Mouse (Mus musculus) kidney, adult 18-20 months (tissue): ENCODE measurements around the gene 2310057M21Rik.

Experiments used
- DNase-seq: peaks from one replicate; pipeline ENCODE4 v3.0.0; 2021

The 2310057M21Rik gene

DNA sequence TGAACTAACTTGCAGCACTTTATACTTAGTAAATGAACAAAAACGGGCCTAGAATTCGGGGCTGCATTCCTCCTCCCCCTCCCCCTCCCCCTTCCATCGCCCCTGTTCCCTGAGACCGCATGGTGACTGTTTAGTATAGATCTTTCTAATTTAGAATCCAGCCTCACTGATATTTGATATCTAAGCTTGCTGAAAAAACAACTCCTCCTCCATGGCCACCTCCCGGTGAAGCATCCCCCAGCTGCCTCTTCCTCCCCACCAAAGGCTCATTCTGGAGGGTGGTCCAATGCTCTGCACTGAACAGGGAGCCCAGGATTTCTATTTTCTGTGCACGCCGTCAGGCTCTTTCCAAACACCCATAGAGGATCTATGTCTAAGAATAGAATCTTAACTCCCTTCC is 44.2 kb downstream of the 2310057M21Rik start:
- no peak for DNase-seq

DNA sequence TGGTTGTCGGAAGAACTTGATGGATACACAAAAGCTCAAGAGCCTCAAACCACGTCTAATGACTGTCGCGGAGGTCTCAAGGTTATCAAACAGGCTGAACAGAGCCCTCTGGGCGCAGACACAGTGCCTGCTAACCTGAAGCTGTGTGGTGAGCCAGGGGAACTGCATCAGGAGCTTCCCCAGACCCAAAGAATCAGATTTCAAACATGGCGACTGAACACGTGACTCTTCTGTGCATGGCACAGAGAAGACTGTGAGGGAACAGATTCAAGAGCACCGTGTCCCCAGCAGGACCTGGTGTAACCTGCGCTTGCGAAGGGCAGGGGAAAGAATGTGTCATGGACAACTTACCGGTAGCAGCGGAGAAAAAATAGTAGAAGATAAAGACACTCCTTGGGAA is 45.0 kb downstream of the 2310057M21Rik start:
- no peak for DNase-seq

DNA sequence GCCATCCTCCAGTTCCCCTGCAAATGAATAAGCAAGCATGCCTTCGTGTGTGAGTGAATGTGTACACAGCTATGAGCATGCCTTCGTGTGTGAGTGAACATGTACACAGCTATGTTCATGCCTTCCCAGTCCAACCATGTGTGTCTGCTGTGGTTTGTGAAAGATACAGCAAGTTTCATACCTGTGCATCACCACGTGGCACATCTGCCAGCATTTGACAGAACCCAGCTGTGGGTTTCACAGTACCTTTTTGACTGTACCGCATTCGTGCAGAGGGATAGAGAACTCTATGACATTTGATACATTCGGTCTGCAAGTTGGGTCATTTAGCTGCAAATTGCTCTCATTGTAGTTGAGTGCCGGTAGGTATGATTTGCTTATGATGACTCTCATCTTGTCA is 48.1 kb downstream of the 2310057M21Rik start:
- DNase-seq, result no peak

DNA sequence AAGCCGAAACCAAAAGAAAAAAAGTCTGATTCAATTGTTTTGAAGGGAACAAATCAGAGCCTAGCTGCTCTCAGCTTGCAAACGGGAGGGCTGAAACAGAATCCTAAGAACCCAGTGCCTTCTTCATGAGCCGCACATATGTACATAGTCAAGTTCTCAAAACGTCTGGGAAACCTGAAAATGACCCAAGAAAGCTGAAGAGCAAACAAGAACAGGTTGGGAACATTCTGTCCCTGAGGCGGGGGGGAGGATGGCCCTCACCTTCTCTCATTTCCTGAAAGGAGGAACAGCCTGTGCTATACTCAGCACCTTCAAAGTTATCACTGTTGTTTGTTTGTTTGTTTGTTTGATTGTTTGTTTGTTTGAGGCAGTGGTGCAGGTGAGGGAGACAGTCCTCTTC is 55.8 kb downstream of the 2310057M21Rik start:
- no peak for DNase-seq

DNA sequence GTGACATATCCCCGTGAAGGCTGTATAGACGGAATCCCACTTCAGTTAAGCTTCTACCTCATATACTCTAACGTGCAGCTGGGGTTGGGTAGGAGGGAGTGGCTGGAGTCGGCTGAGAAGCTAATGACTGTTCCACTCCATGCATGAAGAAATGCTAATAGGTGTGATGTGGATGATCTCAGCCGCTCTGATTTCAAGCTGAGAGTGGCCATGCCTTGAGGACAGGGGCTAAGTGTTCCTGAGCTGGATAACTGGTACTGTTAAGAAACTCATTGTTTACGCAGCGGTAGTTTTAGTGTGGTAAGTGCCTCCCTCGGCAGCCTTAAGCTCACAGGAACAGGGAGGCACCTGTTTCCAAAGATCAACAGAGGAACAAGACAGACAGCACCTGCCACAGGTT is 59.2 kb downstream of the 2310057M21Rik start:
- no peak for DNase-seq

DNA sequence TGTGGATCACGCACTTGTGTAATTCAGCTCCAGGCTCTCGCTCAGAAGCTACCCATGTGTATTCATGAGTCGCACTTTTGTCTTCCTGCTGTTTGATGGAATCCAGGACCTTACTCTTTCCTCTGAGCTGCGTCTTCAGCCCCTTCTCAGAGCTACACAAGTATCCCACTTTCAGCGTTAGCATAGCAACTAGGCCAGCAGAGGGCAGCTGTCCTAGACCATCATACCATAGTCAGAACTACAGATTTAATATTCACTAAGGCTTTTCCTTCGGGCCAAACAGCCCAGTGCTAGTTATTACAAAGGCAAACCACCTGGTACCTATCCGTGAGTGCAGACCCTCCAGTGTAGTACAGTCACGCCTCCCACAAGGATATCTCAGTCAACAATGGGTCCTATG is 65.4 kb downstream of the 2310057M21Rik start:
- DNase-seq, result no peak
